Mouse (Mus musculus) monocyte, adult 2 months (primary cell): ENCODE measurements around the gene Adra1b.

ENCODE experiments used
- DNase-seq, 2 experiments: peaks; one replicate each; pipeline ENCODE4 v3.0.0; 2022; ENCODE audit warnings: low spot score in 2 of 2, low read depth in 1 of 2

Gene Adra1b

DNA sequence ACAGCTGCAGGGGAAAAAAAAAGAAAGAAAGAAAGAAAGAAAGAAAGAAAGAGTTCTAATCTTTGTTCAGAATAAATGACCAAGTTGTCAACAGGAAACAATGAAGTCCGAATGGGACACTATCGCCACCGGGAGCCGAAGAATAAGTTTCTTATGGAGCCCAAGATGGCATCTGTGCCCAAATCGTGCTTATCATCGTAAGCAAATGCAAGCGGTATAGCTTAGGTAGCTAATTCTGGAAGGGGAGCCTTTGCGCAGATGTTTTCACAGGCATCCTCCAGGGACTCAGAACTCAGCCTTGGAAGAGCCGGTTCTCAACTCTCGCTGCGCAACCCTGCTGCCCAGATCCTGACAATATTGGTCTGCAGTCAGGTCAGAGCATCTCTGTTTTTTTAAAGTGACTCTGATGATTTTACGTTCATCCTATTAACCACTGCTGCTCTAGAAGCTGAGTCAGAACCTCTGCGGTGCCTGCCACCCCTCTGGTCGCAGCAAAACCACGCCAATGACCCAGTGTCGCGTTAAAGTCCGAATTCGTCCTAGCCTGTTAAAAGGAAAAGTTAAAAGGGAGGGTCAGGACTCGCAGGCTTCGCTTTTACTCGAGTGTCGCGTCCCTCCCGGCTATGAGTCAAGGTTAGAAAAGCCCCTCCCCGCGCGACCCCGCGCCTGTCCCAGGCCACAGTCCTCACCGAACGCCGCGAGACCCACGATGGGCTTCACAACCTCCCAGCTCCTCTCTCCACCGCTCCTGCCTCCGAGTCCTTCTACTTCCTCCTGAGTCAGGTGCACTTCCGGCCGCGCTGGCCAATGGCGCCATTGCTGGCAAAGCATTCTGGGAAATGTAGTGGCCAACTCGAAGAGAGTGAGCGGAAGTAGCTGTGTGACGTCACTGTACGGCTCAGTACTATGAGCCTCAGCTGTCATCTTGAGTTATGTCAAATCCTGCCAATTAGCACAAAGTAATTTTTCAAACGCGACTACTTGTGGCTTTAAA is 153.5 kb downstream of the Adra1b start, which contains the start of gene Ttc1:
Gene Ttc1 (minus strand): TSS at position 776 of the 994 bp plus-strand sequence.
- peak; percentile 84 to 92 for DNase-seq

DNA sequence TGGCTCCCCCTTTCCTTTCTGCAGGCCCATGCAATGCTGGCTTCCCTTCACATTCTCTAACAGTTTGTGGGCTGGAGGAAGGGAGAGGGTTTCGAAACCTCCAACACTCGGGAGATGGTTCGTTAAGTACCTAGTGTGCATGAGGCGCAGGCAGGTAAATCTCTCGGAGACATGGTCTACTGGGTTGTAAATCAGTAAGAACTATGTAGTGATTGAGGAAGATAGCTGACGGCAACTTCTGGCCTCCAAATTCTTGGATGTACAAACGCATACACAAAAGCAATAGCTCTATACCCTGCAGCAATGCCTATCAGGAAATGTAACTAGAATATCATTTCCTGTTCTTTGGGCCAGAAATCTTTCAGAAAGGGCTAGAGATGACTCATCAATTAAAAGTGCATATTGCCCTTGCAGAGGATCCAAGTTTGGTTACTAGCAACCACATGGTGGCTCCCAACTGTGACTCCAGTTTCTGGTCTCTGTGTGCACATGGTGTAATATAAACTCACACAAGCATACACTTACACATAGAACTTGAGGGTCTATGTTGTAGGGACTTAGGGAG is 172.2 kb downstream of the Adra1b start:
- no peak for DNase-seq

DNA sequence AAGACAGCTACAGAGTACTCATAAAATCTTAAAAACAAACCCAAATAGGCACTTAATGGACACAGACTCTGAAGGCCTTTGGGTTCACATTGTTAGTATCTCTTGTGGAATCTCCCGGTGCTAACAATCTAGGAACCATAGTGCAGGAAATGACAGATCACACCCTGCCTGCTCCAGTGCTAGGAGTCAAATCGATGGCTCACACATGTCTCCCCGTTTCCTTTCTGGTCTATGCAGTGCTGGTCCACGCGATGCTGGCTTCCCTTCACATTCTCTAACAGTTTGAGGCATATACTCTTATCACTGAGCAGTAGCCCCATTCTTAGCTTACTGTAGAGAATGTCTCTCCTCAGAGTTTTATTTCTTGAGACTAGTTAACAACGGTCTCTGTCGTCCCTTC is 173.2 kb downstream of the Adra1b start:
- no peak for DNase-seq
